Mouse (Mus musculus) midbrain, embryonic 13.5 days (tissue): Measurements from ENCODE around the gene Hoxd9. TPM values are rescaled to one million over a fixed set of nuclear protein-coding genes. Genes with fewer than 3 reads are reported as not detected.

ENCODE experiments used
- ATAC-seq: fragments of 200-750 bp; cut with Nextera tagmentation; 2 replicates; pipeline ENCODE4 v1.8.0; 2017; ENCODE audit warnings: mild to moderate bottlenecking, moderate TSS enrichment, moderate library complexity
- H3K27ac ChIP-seq: fragments of 300-500 bp; sonication (generic); 2 replicates; pipeline ENCODE4 v1.5.1; 2015; ENCODE audit warnings: inconsistent platforms, mild to moderate bottlenecking, moderate library complexity
- H3K27me3 ChIP-seq: fragments of 300-500 bp; sonication (generic); 2 replicates; pipeline ENCODE4 v1.6.1; 2015; ENCODE audit warnings: mild to moderate bottlenecking, inconsistent platforms
- H3K36me3 ChIP-seq: fragments of 300-500 bp; sonication (generic); 2 replicates; pipeline ENCODE4 v1.6.1; 2015; ENCODE audit warnings: mild to moderate bottlenecking, inconsistent platforms
- H3K4me1 ChIP-seq: fragments of 300-500 bp; sonication (generic); replicated peaks from 2 replicates; pipeline ENCODE4 v1.6.1; 2015; ENCODE audit warnings: inconsistent platforms
- H3K4me2 ChIP-seq: fragments of 300-500 bp; sonication (generic); replicated peaks from 2 replicates; pipeline ENCODE4 v1.6.1; 2015; ENCODE audit warnings: moderate library complexity, mild to moderate bottlenecking, inconsistent platforms
- H3K4me3 ChIP-seq: fragments of 300-500 bp; sonication (generic); replicated peaks from 2 replicates; pipeline ENCODE4 v1.5.1; 2015; ENCODE audit warnings: mild to moderate bottlenecking, inconsistent platforms
- H3K9ac ChIP-seq: fragments of 300-500 bp; sonication (generic); replicated peaks from 2 replicates; pipeline ENCODE4 v1.6.1; 2015; ENCODE audit warnings: mild to moderate bottlenecking, inconsistent platforms
- H3K9me3 ChIP-seq: fragments of 300-500 bp; sonication (generic); 2 replicates; pipeline ENCODE4 v1.6.1; 2016; ENCODE audit warnings: mild to moderate bottlenecking, inconsistent platforms
- WGBS: fragments of 180-500 bp; shearing (Covaris S2); methylation state at CpG from one replicate; pipeline ENCODE4 v1.1.7; 2015; 5-methylcytosine and 5-hydroxymethylcytosine counted together
- polyA plus RNA-seq: library from polyadenylated mRNA; unstranded; fragments of >200 nt; fragmentation: Nextera tagmentation; extraction: Ambion mirVana; gene quantifications from 2 replicates; pipeline ENCODE4 v1.2.1, GENCODE M21; 2015

Hoxd9 gene
- polyA plus RNA-seq, 1 experiment from 2014 or later: not detected

DNA sequence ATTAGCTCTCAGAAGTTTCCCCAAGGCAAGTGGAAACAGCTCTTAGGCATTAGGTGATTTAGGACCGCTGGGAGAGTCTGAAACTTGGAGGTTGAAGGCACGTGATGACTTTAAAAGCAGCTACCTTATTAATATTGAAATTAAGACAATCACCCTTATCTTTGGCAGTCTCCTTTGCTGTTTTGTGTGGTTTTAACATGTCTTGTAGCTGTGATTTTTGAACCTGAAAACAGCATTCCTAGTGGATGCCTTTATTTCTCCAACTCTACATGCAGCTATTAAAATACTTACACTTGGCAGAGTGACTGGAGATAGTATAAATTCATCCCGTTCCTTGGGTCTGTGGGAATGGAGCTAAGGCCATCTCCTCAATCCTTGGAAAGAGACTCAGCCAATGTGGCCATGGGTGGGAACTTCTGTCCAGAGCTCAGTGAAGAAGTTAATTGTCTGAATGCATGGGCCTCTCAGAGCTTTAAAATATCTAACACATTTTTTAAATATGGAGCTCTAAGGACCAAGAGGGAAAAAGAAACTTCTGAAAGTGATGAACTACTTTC, 26.8 kb upstream of the Hoxd9 start:
- no peaks in the 10 kb centered on the region for H3K36me3 ChIP-seq
- peaks cover 99% of the 10 kb centered on the region for H3K27me3 ChIP-seq
- H3K9me3 ChIP-seq: no peaks in the 10 kb centered on the region
- no peak overlapping the region for H3K4me3 ChIP-seq
- H3K27ac ChIP-seq: no peak overlapping the region
- ATAC-seq: no peak
- H3K4me1 ChIP-seq: peaks cover 12% of the 10 kb centered on the region
- H3K9ac ChIP-seq: no peak overlapping the region
- H3K4me2 ChIP-seq: no peak overlapping the region
- 1% methylated on average over 3 of the region's 3 CpGs for WGBS

DNA sequence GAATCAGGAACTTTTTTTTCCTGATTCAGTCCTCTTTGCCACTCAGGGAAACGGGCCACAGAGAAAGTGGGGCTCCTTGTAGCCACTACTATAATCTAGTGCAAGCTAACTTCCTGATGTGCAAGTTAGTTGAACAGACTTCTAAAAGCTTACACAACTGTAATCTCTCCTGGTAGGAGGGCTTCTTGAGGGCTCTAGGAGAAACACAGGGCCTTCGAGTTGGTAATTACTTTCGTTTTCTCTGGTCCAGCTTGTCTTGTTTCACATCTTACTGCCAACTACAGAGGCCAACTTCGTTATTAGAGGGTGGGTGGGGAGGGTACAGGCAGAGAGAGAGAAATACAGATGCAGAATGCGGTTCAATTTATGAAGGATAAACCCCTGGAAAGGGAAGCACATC, 25.7 kb upstream of the Hoxd9 start:
- H3K9me3 ChIP-seq: no peaks in the 10 kb centered on the region
- H3K9ac ChIP-seq: no peak overlapping the region
- H3K4me3 ChIP-seq: no peak overlapping the region
- peaks cover 12% of the 10 kb centered on the region for H3K4me1 ChIP-seq
- no peak overlapping the region for H3K4me2 ChIP-seq
- WGBS: 7% methylated on average over 5 of the region's 5 CpGs
- peaks cover 99% of the 10 kb centered on the region for H3K27me3 ChIP-seq
- H3K27ac ChIP-seq: no peak overlapping the region
- no peak for ATAC-seq
- H3K36me3 ChIP-seq: no peaks in the 10 kb centered on the region

DNA sequence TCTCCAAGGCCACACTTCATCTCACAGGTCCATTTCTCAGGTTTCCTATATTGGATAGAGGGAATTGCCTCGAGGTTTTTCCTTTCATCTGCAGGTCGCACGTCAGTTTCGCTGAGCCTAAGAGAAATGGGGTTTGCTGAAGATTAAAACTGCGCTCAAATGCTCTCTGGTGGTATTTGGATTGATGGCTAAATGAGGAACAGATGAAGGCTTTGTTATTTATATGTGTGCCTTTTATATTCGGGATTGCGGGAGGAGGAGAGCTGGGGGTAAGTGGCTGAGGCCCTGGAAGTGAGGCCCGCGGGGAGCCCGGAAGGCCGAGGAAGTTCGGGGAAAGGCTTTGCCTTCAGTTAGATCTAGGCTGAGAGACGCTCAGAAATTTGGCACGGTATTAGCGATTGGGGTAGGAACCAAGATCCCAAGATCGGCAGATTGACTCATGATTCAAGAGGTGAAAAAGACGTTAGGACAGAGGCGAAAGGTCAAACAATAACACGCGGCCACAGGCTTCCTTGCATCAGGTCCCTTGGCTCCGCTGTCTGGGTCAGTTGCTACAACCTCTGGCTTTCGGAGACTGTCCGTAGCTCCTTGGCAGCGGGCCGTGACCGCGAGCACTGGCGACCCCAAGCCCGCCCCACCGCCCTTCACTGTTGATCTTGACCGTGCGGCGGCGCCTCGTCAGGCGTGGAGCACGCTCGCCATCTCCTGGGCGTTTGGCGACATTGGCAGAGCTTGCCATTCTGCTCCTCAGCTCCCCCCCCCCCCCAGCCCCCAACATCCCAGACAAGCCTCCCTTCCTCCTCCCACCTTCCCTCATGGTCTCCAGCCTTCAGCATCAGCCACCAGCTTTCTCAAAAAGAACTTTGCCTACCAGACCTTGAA, 24.8 kb upstream of the Hoxd9 start:
- peak overlapping the region; percentile 28 for H3K4me3 ChIP-seq
- H3K9ac ChIP-seq: no peak overlapping the region
- H3K4me1 ChIP-seq: peaks cover 12% of the 10 kb centered on the region
- H3K36me3 ChIP-seq: no peaks in the 10 kb centered on the region
- H3K27ac ChIP-seq: no peak overlapping the region
- ATAC-seq: peak; percentile 74
- WGBS: under 1% methylated on average over 40 of the region's 40 CpGs
- H3K9me3 ChIP-seq: no peaks in the 10 kb centered on the region
- H3K27me3 ChIP-seq: peaks cover 99% of the 10 kb centered on the region
- peak overlapping the region; percentile 50 for H3K4me2 ChIP-seq

DNA sequence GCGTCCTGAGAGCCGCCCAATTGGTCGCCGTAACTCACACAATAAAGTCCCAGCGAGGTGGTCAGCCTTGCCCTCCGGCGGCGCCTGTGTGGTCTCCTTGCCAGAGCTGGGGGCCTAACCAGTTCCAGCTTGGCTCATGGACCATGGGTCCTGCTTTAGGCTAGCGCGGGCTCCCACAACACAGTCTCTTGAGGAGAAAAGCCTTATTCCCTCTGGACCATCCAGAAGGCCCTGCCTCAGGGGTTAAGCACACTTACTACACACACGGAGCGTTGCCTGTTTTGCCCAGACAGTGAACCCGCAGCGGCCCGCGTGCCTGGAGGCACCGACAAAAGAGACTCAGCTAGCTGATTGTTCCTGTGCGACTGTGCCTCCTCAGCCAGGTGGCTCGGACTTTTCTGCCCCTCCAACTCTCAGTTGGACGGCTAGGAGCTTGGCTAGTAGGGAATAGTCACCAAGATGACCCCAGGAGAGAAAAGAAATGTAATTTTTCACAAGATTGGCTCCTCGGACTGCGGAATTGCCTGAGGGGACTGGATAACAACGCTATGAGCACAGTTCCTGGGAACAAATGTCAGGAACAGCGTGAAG, 23.6 kb upstream of the Hoxd9 start:
- Histone ChIP-seq H3K4me3 (no peak overlapping the region), H3K9me3 (no peaks in the 10 kb centered on the region), H3K36me3 (no peaks in the 10 kb centered on the region), H3K27ac (no peak overlapping the region), H3K27me3 (peaks cover 99% of the 10 kb centered on the region), H3K9ac (no peak overlapping the region), H3K4me2 (no peak overlapping the region), H3K4me1 (peaks cover 4% of the 10 kb centered on the region)
- ATAC-seq: 0 out of 2 replicates have a peak, but pooled peaks have one; percentile 45
- WGBS: 1% methylated on average over 24 of the region's 24 CpGs

DNA sequence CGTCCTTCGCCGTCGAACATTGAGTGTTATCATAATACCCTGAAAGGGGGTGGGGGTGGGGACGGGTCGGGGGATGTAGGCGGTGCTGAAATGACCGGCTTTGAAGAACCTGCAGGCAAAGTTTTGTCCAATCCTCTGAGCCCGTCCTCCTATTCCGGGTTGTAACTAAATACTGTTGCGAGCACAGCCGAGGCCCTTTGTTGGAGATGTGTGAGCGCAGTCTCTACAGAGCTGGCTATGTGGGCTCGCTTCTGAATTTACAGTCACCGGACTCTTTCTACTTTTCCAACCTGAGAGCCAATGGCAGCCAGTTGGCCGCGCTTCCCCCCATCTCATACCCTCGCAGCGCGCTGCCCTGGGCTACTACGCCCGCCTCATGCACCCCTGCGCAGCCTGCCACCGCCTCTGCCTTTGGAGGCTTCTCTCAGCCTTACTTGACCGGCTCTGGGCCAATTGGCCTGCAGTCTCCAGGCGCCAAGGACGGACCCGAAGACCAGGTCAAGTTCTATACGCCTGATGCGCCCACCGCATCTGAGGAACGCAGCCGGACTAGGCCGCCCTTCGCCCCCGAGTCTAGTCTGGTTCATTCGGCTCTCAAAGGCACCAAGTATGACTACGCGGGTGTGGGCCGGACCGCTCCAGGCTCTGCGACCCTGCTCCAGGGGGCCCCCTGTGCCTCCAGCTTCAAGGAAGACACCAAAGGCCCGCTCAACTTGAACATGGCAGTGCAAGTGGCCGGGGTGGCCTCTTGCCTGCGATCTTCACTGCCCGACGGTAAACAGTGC, 22.5 kb upstream of the Hoxd9 start, which contains the start of gene Hoxd12:
Gene Hoxd12, plus strand, starts transcription at position 133 of the 785 bp plus-strand sequence.
- no peak for ATAC-seq
- Histone ChIP-seq H3K4me2 (no peak within 1 kb of the TSS), H3K4me1 (peaks cover 4% of the 10 kb centered on the region), H3K27me3 (peaks cover 99% of the 10 kb centered on the region), H3K9me3 (no peaks in the 10 kb centered on the region), H3K27ac (no peak within 1 kb of the TSS), H3K36me3 (no peaks in the 10 kb centered on the region), H3K9ac (no peak within 1 kb of the TSS), H3K4me3 (no peak within 1 kb of the TSS)
- WGBS: 2% methylated on average over 47 of the region's 47 CpGs

DNA sequence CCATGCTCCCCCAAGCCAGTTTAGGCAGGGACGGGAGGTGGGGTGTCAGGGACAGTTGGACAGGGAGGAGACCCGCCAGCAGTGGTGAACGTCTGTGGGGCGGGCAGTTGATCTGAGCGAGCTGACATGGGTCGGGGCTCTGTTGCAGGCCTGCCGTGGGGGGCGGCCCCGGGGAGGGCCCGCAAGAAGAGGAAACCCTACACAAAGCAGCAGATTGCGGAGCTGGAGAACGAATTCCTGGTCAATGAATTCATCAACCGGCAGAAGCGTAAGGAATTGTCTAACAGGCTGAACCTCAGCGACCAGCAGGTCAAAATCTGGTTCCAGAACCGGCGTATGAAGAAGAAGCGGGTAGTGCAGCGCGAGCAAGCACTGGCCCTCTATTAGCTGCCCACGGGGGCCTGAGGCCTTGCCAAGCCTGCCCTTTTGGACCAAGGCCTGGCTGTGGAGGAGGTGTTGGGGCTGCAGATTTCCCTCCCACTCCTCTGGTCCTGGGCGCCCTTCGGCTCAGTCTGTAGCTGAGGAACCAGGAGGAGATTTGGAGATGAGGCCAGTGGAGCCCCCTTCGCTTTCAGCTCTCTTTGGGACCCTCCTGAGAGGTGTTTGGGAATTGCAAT, 21.8 kb upstream of the Hoxd9 start:
- Histone ChIP-seq H3K4me1 (peaks cover 4% of the 10 kb centered on the region), H3K9me3 (no peaks in the 10 kb centered on the region), H3K36me3 (no peaks in the 10 kb centered on the region), H3K4me2 (no peak overlapping the region), H3K9ac (no peak overlapping the region), H3K27ac (no peak overlapping the region), H3K4me3 (no peak overlapping the region), H3K27me3 (peaks cover 100% of the 10 kb centered on the region)
- no peak for ATAC-seq
- 5% methylated on average over 23 of the region's 24 CpGs for WGBS

DNA sequence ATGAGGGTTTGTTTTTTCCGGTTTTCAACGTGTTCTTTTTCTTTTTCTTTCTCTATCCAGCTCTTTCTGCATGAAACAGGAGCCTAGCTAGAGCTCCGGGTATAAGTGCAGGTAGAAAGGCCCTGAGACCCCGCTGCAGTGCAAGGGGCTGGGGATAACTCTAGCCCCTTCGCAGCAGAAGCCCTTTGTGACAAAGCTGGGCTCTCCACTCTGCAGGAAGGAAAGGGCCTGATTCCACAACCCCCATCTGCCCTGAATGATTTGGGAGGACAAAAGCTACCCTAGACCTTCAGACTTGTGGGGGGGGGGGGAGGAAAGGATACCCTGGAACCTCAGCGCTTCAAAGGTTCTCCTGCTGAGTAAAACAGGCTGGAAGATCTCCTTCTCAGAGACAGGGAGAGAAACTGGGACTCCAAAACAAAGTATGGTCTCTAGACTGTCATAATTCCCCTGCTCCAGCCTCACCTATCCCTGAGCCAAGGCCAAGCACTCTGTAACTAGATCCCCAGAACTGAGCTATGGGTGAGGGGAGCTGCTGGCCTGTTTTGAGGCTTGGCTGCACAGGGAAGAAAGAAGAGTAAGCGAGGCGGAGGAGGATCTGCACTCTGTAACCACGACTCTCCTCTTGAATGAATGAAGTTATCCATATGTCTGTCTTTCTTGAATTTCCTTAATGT, 21.0 kb upstream of the Hoxd9 start:
- H3K9ac ChIP-seq: no peak overlapping the region
- H3K36me3 ChIP-seq: no peaks in the 10 kb centered on the region
- H3K4me3 ChIP-seq: no peak overlapping the region
- ATAC-seq: no peak
- WGBS: 2% methylated on average over 9 of the region's 9 CpGs
- H3K9me3 ChIP-seq: no peaks in the 10 kb centered on the region
- no peak overlapping the region for H3K27ac ChIP-seq
- H3K4me2 ChIP-seq: no peak overlapping the region
- H3K4me1 ChIP-seq: peaks cover 4% of the 10 kb centered on the region
- peaks cover 100% of the 10 kb centered on the region for H3K27me3 ChIP-seq

DNA sequence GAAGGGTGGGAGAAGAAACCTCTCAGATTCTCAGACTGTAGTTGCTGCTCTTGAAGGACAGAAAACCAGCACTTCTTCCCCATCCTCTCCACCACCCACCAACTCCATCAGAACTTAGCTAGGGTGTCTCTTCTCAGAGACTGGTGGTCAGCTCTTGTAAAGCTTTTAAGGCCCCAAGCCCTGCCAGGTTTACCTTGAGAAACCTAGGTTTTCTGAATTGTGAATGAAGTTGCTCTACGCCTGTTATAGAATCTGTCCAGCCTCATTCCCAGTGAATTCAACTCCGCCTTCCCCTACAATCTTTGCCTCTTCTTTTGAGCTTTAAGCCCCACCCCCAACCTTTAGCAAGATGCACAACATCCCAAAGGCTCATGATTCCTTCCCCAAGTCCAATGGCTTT, 20.4 kb upstream of the Hoxd9 start:
- Histone ChIP-seq H3K4me3 (no peak overlapping the region), H3K9me3 (no peaks in the 10 kb centered on the region), H3K27ac (no peak overlapping the region), H3K36me3 (no peaks in the 10 kb centered on the region), H3K4me2 (no peak overlapping the region), H3K27me3 (peaks cover 100% of the 10 kb centered on the region), H3K9ac (no peak overlapping the region), H3K4me1 (peaks cover 9% of the 10 kb centered on the region)
- 10% methylated on average over 2 of the region's 2 CpGs for WGBS
- ATAC-seq: no peak

DNA sequence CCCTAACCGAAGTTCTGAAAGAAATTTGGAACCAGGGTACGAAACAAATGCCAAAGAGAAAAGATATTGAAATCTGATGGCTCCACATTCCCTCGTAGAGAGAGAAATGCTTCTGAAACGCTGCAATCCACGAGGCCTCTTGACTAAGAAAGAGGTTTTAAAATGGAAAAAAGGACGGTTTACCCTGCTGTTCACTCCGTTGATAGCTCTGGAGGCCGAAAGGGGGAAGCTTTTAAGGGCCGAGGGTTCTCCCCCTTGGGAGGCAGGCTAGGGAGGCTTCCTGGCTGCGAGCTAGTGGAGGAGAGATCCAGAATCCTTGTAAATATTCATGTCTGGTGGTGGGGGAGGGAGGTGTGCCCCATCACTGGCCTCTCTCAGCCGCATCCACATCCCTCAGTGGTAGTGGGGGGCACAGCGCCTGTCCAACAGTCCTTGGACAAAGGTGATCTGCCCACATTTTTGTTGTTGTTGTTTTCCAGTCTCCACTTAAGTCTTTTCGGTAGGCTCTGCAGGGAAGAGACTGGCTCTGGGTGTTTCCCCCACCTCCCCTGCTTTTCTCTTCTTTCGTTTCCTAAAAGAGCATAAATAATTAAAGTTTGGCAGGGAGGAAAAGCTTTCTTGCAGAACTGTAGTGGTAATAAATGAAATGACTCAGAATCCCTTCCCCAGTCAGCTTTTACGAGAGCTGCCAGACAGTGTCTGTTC, 18.5 kb upstream of the Hoxd9 start, which contains the start of gene Hoxd11:
Gene Hoxd11, plus strand, starts transcription at position 667 of the 705 bp plus-strand sequence.
- no peaks in the 10 kb centered on the region for H3K36me3 ChIP-seq
- peaks cover 13% of the 10 kb centered on the region for H3K4me1 ChIP-seq
- H3K4me2 ChIP-seq: no peak within 1 kb of the TSS
- no peak within 1 kb of the TSS for H3K27ac ChIP-seq
- H3K27me3 ChIP-seq: peaks cover 100% of the 10 kb centered on the region
- no peaks in the 10 kb centered on the region for H3K9me3 ChIP-seq
- 1% methylated on average over 15 of the region's 15 CpGs for WGBS
- H3K9ac ChIP-seq: no peak within 1 kb of the TSS
- ATAC-seq: no peak
- H3K4me3 ChIP-seq: no peak within 1 kb of the TSS

DNA sequence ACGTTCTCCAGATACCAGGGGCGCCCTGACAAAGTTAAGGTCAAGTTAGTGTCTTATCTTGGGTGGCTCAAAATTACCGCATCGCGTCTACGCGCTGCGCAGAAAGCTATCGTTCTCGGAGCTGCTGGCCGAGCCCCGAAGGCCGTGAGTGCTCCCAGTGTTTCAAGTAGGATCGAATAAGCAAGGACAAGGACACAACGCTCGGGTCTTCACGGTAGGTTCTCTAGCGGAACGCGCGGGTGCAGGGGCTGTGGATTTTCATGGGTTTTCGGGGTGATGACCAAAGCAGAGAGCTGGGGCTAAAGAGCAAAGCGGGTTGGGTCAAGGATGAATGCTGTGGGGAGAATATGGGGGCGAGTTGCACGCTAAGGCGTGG, 17.9 kb upstream of the Hoxd9 start:
- H3K36me3 ChIP-seq: no peaks in the 10 kb centered on the region
- under 1% methylated on average over 26 of the region's 26 CpGs for WGBS
- no peak overlapping the region for H3K4me3 ChIP-seq
- no peaks in the 10 kb centered on the region for H3K9me3 ChIP-seq
- peaks cover 13% of the 10 kb centered on the region for H3K4me1 ChIP-seq
- no peak overlapping the region for H3K9ac ChIP-seq
- H3K4me2 ChIP-seq: no peak overlapping the region
- H3K27me3 ChIP-seq: peaks cover 100% of the 10 kb centered on the region
- ATAC-seq: no peak
- H3K27ac ChIP-seq: no peak overlapping the region

DNA sequence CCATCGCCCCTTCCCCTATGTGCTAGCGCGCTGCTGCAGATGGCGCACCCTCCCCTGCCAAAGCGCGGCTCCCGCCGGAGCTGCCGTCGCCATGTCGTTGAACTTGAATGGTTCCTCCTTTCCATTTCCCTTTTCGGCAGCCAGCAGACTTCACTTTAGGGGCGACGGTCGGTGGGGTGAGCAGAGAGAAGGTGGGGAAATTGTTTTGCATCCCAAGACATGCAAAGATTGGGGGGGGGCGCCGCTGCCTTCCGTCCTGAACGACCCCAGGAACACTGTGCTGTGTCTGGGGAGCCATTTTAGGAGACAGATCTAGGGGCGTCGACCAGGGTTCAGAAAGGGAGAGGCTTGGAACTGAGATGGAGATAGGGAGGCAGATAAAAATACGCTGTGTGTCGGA, 17.5 kb upstream of the Hoxd9 start:
- no peak for ATAC-seq
- no peak overlapping the region for H3K9ac ChIP-seq
- H3K36me3 ChIP-seq: no peaks in the 10 kb centered on the region
- WGBS: 1% methylated on average over 23 of the region's 23 CpGs
- H3K27ac ChIP-seq: no peak overlapping the region
- H3K9me3 ChIP-seq: no peaks in the 10 kb centered on the region
- H3K27me3 ChIP-seq: peaks cover 100% of the 10 kb centered on the region
- no peak overlapping the region for H3K4me2 ChIP-seq
- no peak overlapping the region for H3K4me3 ChIP-seq
- peaks cover 13% of the 10 kb centered on the region for H3K4me1 ChIP-seq
